Mouse (Mus musculus) liver, embryonic 11.5 days (tissue): ENCODE measurements around the gene Ak8. TPM values are rescaled to one million over a fixed set of nuclear protein-coding genes. Genes with fewer than 3 reads are reported as not detected.
A peak's percentile ranks its signal among the peaks of the same experiment; 100 is the strongest.

Experiments used
- ATAC-seq: fragments of 200-750 bp; cut with Nextera tagmentation; replicated peaks from 2 replicates; pipeline ENCODE4 v1.8.0; 2017; ENCODE audit warnings: moderate number of reproducible peaks, mild to moderate bottlenecking, moderate TSS enrichment, moderate library complexity; ENCODE audit not compliant: low FRiP score
- DNase-seq: peaks from one replicate; pipeline ENCODE4 v3.0.0-alpha.2; 2017; ENCODE audit warnings: low spot score
- H3K27ac ChIP-seq: fragments of 300-500 bp; sonication (generic); 2 replicates; pipeline ENCODE4 v1.5.1; 2014; ENCODE audit warnings: mild to moderate bottlenecking, low read depth, low read length, control low read depth
- H3K27me3 ChIP-seq: fragments of 300-500 bp; sonication (generic); replicated peaks from 2 replicates; pipeline ENCODE4 v1.6.1; 2014; ENCODE audit warnings: low read length, mixed read lengths; ENCODE audit not compliant: control insufficient read depth, insufficient read depth
- H3K36me3 ChIP-seq: fragments of 300-500 bp; sonication (generic); 2 replicates; pipeline ENCODE4 v1.6.1; 2014; ENCODE audit warnings: mild to moderate bottlenecking, low read length, moderate library complexity, mixed read lengths; ENCODE audit not compliant: control insufficient read depth, insufficient read depth
- H3K4me1 ChIP-seq: fragments of 300-500 bp; sonication (generic); replicated peaks from 2 replicates; pipeline ENCODE4 v1.6.1; 2014; ENCODE audit warnings: low read length, mixed read lengths; ENCODE audit not compliant: control insufficient read depth, insufficient read depth
- H3K4me2 ChIP-seq: fragments of 300-500 bp; sonication (generic); 2 replicates; pipeline ENCODE4 v1.6.1; 2014; ENCODE audit warnings: mild to moderate bottlenecking, control low read depth, moderate library complexity
- H3K4me3 ChIP-seq: fragments of 300-500 bp; sonication (generic); 2 replicates; pipeline ENCODE4 v1.5.1; 2014; ENCODE audit warnings: low read depth, low read length, control low read depth
- H3K9ac ChIP-seq: fragments of 300-500 bp; sonication (generic); 2 replicates; pipeline ENCODE4 v1.6.1; 2014; ENCODE audit warnings: low read depth, low read length, control low read depth
- H3K9me3 ChIP-seq: fragments of 300-500 bp; sonication (generic); 2 replicates; pipeline ENCODE4 v1.6.1; 2016; ENCODE audit warnings: low read length, inconsistent platforms, mixed read lengths; ENCODE audit not compliant: control insufficient read depth
- WGBS: fragments of 180-500 bp; shearing (Covaris S2); extraction: QIAGEN DNeasy Blood & Tissue Kit; methylation state at CpG from one replicate; pipeline ENCODE4 v1.1.7; 2014; 5-methylcytosine and 5-hydroxymethylcytosine counted together
- polyA plus RNA-seq: library from polyadenylated mRNA; unstranded; fragments of >200 nt; fragmentation: Nextera tagmentation; extraction: Ambion mirVana; gene quantifications from 2 replicates; pipeline ENCODE4 v1.2.1, GENCODE M21; 2014

Ak8 gene
- polyA plus RNA-seq, 1 experiment from 2014 or later = 0.69 TPM

GRCm38 (mm10) chr2:28676005-28676404 lies 24.0 kb upstream of the Ak8 start:
- no peak overlapping the region for H3K9ac ChIP-seq
- no peak for ATAC-seq
- H3K9me3 ChIP-seq = no peaks in the 10 kb centered on the region
- peaks cover 46% of the 10 kb centered on the region for H3K36me3 ChIP-seq
- H3K4me2 ChIP-seq = no peak overlapping the region
- no peak overlapping the region for H3K4me3 ChIP-seq
- 88% methylated on average over 8 of the region's 8 CpGs for WGBS
- no peaks in the 10 kb centered on the region for H3K4me1 ChIP-seq
- no peak overlapping the region for H3K27ac ChIP-seq
- DNase-seq = no peak
- no peaks in the 10 kb centered on the region for H3K27me3 ChIP-seq

GRCm38 (mm10) chr2:28680710-28681109 lies 19.3 kb upstream of the Ak8 start:
- WGBS = 47% methylated on average over 4 of the region's 4 CpGs
- H3K36me3 ChIP-seq = peaks cover 33% of the 10 kb centered on the region
- H3K9me3 ChIP-seq = no peaks in the 10 kb centered on the region
- H3K4me2 ChIP-seq = no peak overlapping the region
- DNase-seq = no peak
- H3K27me3 ChIP-seq = no peaks in the 10 kb centered on the region
- H3K4me3 ChIP-seq = no peak overlapping the region
- no peaks in the 10 kb centered on the region for H3K4me1 ChIP-seq
- H3K9ac ChIP-seq = no peak overlapping the region
- H3K27ac ChIP-seq = no peak overlapping the region
- ATAC-seq = no peak

GRCm38 (mm10) chr2:28681718-28682117 lies 18.2 kb upstream of the Ak8 start:
- no peak overlapping the region for H3K4me2 ChIP-seq
- no peak overlapping the region for H3K27ac ChIP-seq
- no peak overlapping the region for H3K9ac ChIP-seq
- no peaks in the 10 kb centered on the region for H3K4me1 ChIP-seq
- no peak overlapping the region for H3K4me3 ChIP-seq
- no peaks in the 10 kb centered on the region for H3K9me3 ChIP-seq
- peaks cover 32% of the 10 kb centered on the region for H3K36me3 ChIP-seq
- H3K27me3 ChIP-seq = no peaks in the 10 kb centered on the region
- no peak for DNase-seq
- 84% methylated on average over 4 of the region's 4 CpGs for WGBS
- ATAC-seq = no peak

- 89% methylated on average over 7 of the region's 7 CpGs for WGBS
These were observed 14.1 kb upstream of the Ak8 start for GRCm38 (mm10) chr2:28685895-28686294.

GRCm38 (mm10) chr2:28688431-28688830 lies 11.5 kb upstream of the Ak8 start:
- no peak for ATAC-seq
- no peak overlapping the region for H3K4me3 ChIP-seq
- 42% methylated on average over 3 of the region's 3 CpGs for WGBS

More at GRCm38 (mm10) chr2:28685895-28686294, 14.1 kb upstream of the Ak8 start:
- H3K4me2 ChIP-seq = no peak overlapping the region
- no peak for ATAC-seq
- no peak for DNase-seq
- peaks cover 27% of the 10 kb centered on the region for H3K36me3 ChIP-seq
- no peaks in the 10 kb centered on the region for H3K9me3 ChIP-seq
- no peaks in the 10 kb centered on the region for H3K27me3 ChIP-seq
- no peak overlapping the region for H3K27ac ChIP-seq
- no peaks in the 10 kb centered on the region for H3K4me1 ChIP-seq
- H3K9ac ChIP-seq = no peak overlapping the region
- H3K4me3 ChIP-seq = no peak overlapping the region

GRCm38 (mm10) chr2:28692692-28693091 lies 7.3 kb upstream of the Ak8 start:
- no peak overlapping the region for H3K27ac ChIP-seq
- ATAC-seq (no peak), DNase-seq (no peak)
- WGBS = 77% methylated on average over 9 of the region's 9 CpGs
- no peak overlapping the region for H3K9ac ChIP-seq
- H3K9me3 ChIP-seq = no peaks in the 10 kb centered on the region
- H3K4me1 ChIP-seq = no peaks in the 10 kb centered on the region
- H3K27me3 ChIP-seq = no peaks in the 10 kb centered on the region
- no peak overlapping the region for H3K4me2 ChIP-seq
- peaks cover under 1% of the 10 kb centered on the region; the same call in 1 of the 2 replicates for H3K36me3 ChIP-seq
- H3K4me3 ChIP-seq = no peak overlapping the region

More at GRCm38 (mm10) chr2:28688431-28688830, 11.5 kb upstream of the Ak8 start:
- Histone ChIP-seq H3K27ac (no peak overlapping the region), H3K36me3 (peaks cover 14% of the 10 kb centered on the region), H3K4me1 (no peaks in the 10 kb centered on the region), H3K9ac (no peak overlapping the region), H3K4me2 (no peak overlapping the region), H3K9me3 (no peaks in the 10 kb centered on the region), H3K27me3 (no peaks in the 10 kb centered on the region)
- no peak for DNase-seq

GRCm38 (mm10) chr2:28698566-28698965 lies 1.4 kb upstream of the Ak8 start:
- Histone ChIP-seq H3K9me3 (no peaks in the 10 kb centered on the region), H3K27ac (peak overlapping the region; percentile 68; the same call in 1 of the 2 replicates), H3K36me3 (no peaks in the 10 kb centered on the region), H3K9ac (no peak overlapping the region), H3K4me1 (peaks cover 38% of the 10 kb centered on the region), H3K4me3 (no peak overlapping the region), H3K27me3 (no peaks in the 10 kb centered on the region), H3K4me2 (peak overlapping the region; percentile 95)
- DNase-seq (no peak), ATAC-seq (no peak)
- 51% methylated on average over 5 of the region's 5 CpGs for WGBS

GRCm38 (mm10) chr2:28701646-28702262 lies 1.8 kb downstream of the Ak8 start:
- Histone ChIP-seq H3K4me1 (peaks cover 47% of the 10 kb centered on the region), H3K9ac (no peak overlapping the region), H3K4me2 (peak overlapping the region; percentile 95), H3K36me3 (no peaks in the 10 kb centered on the region), H3K9me3 (no peaks in the 10 kb centered on the region), H3K27ac (peak overlapping the region; percentile 35; the same call in 1 of the 2 replicates), H3K4me3 (no peak overlapping the region; the same call in 1 of the 2 replicates), H3K27me3 (no peaks in the 10 kb centered on the region)
- peak; percentile 90 for ATAC-seq
- 42% methylated on average over 8 of the region's 8 CpGs for WGBS
- peak; percentile 51 for DNase-seq

- Histone ChIP-seq H3K36me3 (no peaks in the 10 kb centered on the region), H3K4me1 (peaks cover 28% of the 10 kb centered on the region), H3K9me3 (no peaks in the 10 kb centered on the region), H3K4me3 (no peak overlapping the region), H3K4me2 (no peak overlapping the region), H3K27me3 (no peaks in the 10 kb centered on the region), H3K9ac (no peak overlapping the region), H3K27ac (no peak overlapping the region)
- DNase-seq (no peak), ATAC-seq (no peak)
- 58% methylated on average over 8 of the region's 8 CpGs for WGBS
These were observed 6.2 kb downstream of the Ak8 start for GRCm38 (mm10) chr2:28706106-28706636.
